Mouse (Mus musculus): Measurements from ENCODE around the gene Isca1. TPM values are rescaled to one million over a fixed set of nuclear protein-coding genes. Genes with fewer than 3 reads are reported as not detected.

Gene Isca1
- polyA plus RNA-seq (2015; fragmentation: Nextera tagmentation; extraction: Ambion mirVana), result 163 and 167 TPM in 2 replicates

DNA sequence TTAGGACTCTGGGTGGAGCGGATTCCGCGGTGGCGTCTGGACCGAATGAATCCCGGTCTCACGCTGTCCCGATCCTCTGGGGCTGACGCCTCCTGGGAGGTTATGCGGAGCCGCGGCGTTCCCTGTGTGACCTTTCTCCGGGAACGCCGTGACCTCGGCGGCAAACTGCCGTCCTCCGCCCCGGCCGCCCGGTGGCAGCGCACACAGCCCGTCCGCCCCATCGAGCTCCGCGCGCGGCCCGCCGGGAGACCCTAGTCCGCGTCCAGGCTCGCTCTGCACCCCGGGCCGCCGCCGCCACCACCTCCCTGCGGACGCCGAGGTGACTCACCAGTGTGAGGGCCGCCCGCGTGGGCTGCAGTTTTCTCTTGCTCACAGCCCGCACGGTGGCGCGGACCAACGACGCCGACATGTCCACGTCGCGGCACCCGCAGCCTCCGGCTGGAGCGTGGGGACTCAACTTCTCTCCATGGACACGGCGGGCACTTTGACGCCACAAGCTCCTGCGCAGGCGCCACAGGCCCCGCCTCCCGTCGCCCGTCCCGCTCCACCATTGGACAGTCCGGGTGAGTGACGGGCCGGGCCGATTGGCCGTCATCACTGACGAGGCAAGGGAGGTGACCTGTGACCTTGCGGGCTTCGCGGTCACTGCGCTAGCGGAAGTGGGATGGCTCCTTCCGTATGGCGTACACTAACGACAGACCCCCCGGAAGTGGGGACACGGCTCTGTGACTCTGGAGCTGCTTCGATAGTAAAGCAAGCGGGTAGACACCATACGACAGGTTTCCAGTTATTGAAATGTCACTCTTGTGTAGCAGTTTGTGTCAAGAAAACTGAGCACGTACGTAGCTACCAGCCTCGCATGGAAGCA lies at the start of gene Isca1:
Gene Isca1, minus strand, starts transcription at position 515 of the 868 bp plus-strand sequence.

DNA sequence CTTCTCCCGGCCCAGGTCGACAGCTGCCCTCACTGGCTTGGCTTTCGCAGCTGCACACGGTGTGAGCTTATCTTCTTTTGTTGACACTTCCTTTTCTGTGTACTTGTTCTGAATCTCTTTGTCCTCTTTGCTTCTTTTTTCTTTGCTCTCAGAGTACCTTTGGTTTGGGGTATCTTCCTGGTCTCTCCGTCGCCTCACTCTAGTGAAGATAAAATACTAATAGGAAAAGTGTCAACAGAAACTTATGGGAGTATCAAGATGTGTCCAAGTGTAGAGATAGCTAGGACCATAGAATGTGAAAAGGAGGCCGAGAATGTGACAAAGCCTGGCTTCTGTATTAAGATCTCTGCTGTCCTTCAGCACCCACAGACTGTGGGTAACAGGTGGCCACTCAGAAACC lies 12.5 kb upstream of the Isca1 start, which contains the start of gene Gm49354:
Gene Gm49354, minus strand, starts transcription at position 101 of the 400 bp plus-strand sequence.

DNA sequence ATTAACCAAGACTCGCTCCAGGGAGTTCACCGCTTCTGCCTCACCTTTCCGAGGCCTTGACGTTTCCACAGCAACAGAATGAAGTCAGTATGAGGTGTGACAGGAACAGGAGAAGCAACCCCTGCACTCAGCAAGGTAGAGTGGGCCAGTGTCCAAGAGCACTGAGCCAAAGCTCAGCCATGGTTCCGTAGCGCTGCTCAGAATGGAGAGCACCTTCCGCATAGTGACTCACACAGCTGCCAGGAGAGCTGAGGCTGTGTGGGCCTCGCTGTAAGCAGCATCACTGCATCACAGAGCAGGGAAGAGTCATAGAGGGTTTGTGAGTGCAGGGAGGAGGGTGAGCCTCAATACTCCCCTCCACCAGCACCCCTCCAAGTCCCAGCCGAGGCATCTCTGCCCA lies 22.9 kb downstream of the Isca1 start, which contains the start of gene 1700014D04Rik:
Gene 1700014D04Rik, minus strand, starts transcription at position 42 of the 400 bp plus-strand sequence.

DNA sequence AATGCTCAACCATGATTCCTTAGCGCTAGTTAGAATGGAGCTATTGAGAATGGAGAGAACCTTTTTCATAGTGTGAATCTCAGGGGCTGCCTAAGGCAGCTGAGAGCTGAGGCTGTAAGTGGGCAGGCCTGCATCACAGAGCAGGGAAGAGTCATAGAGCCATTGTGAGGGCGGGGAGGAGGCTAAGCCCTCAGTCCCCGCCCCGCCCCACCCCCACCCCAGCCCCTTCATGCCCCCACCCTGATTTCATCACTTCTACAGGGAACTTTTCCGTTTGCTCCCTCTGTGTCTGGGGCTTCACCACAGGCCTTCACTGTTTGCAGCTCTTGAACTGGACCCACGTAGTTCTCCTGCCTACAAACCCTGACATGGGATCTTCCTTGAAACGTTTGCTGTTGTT lies 38.0 kb downstream of the Isca1 start, which contains the start of gene Spata31d1d:
Gene Spata31d1d, minus strand, starts transcription at position 101 of the 400 bp plus-strand sequence.

DNA sequence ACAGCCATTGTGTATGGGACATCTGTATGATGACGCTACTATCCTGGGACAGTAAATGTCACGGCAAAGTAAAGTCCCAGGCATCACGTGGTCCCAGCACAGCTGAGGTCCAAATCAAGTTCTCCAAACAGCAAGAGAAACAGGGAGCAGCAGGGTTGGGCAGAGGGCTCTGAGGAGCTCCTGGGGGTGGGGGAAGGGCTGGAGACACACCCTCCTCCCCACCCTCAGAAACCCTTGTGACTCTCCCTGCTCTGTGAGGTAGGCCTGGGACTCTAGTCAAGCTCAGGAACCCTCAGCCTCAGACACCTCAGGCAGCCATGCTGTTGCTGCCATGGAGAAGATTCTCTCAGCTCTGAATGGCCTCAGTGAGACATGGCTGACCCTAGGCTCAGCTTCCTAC lies 57.6 kb downstream of the Isca1 start, which contains the start of gene Spata31d1b:
Gene Spata31d1b, plus strand, starts transcription at position 301 of the 400 bp plus-strand sequence.

DNA sequence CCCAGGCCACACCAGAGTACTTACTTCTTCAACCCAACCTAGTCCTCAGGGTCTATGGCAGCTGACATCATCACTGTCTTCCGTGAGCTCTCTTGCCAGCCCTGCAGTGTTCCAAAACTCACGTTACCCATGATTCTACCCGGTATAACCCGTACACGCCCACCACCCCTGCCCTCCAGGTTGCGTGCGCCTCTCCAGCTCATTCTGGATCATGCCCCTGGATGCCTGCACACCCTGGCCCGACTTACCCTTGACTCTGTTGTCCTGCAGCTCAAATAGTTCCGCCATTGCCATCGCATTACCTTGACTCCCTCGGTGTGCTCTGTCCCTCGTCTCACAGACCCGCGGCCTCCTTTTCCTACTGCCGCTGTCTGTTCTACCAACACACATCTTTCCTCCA lies 59.4 kb downstream of the Isca1 start, which contains the start of gene Spata31d1a:
Gene Spata31d1a, minus strand, starts transcription at position 101 of the 400 bp plus-strand sequence.

Other genes starting within 250 kb of the Isca1 start
- gene Agtpbp1, start 184.6 kb downstream of the Isca1 start, polyA plus RNA-seq (2015; fragmentation: Nextera tagmentation; extraction: Ambion mirVana), result 67.5 and 78.3 TPM in 2 replicates
- 92.7 and 95.0 TPM in 2 replicates for gene Naa35, start 184.6 kb downstream of the Isca1 start, polyA plus RNA-seq (2015; fragmentation: Nextera tagmentation; extraction: Ambion mirVana)
- 15.0 and 17.0 TPM in 2 replicates for gene Golm1, start 94.0 kb downstream of the Isca1 start, polyA plus RNA-seq (2015; fragmentation: Nextera tagmentation; extraction: Ambion mirVana)
- not detected in 2 replicates for gene 4921517D22Rik, start 75.7 kb downstream of the Isca1 start, polyA plus RNA-seq (2015; fragmentation: Nextera tagmentation; extraction: Ambion mirVana)
- gene Spata31d1a, start 59.5 kb downstream of the Isca1 start, polyA plus RNA-seq (2015; fragmentation: Nextera tagmentation; extraction: Ambion mirVana), result 0.04 and 0.08 TPM in 2 replicates
- not detected in 2 replicates for gene Spata31d1b, start 57.5 kb downstream of the Isca1 start, polyA plus RNA-seq (2015; fragmentation: Nextera tagmentation; extraction: Ambion mirVana)
- 0.05 and 0.09 TPM in 2 replicates for gene Spata31d1d, start 38.1 kb downstream of the Isca1 start, polyA plus RNA-seq (2015; fragmentation: Nextera tagmentation; extraction: Ambion mirVana)
- gene 1700014D04Rik, start 23.1 kb downstream of the Isca1 start, polyA plus RNA-seq (2015; fragmentation: Nextera tagmentation; extraction: Ambion mirVana), result 0.27 TPM in 1 of 2 replicates, not detected in the other
- gene Gm49354, start 12.4 kb upstream of the Isca1 start, polyA plus RNA-seq (2015; fragmentation: Nextera tagmentation; extraction: Ambion mirVana), result not detected in 2 replicates
- 31.3 and 34.6 TPM in 2 replicates for gene Tut7, start 53.3 kb upstream of the Isca1 start, polyA plus RNA-seq (2015; fragmentation: Nextera tagmentation; extraction: Ambion mirVana)